Mouse (Mus musculus) thymus, adult 2 months (tissue): ENCODE measurements around the gene Tsacc.

Experiments
- CTCF ChIP-seq: fragments of 200-500 bp; IDR thresholded peaks from 2 replicates; pipeline ENCODE4 v1.5.1; 2012; ENCODE audit warnings: mild to moderate bottlenecking, control low read depth, low read length, moderate library complexity, borderline replicate concordance; ENCODE audit not compliant: control insufficient read depth, poor library complexity, insufficient read depth; ENCODE audit errors: extremely low read depth
- POLR2A ChIP-seq: fragments of 200-500 bp; IDR thresholded peaks from 2 replicates; pipeline ENCODE4 v1.6.1; 2012; ENCODE audit warnings: mild to moderate bottlenecking, low read length, control low read depth, moderate library complexity; ENCODE audit not compliant: control insufficient read depth, poor library complexity, insufficient read depth; ENCODE audit errors: extremely low read depth

- peak; percentile 96 for TF ChIP-seq POLR2A
- TF ChIP-seq CTCF, result no peak; the same call in 1 of the 2 replicates
Observed at GRCm38 (mm10) chr3:88336058-88337013, 39.5 kb upstream of the Tsacc start, which contains the start of the genes Tmem79 and Smg5.
